Mouse (Mus musculus): ENCODE results near the gene Kri1.
"Not testable (repeated sequence)": the region's sequence is repeated elsewhere in the genome, so short reads cannot be mapped to it uniquely, and the experiment has no call there.

The Kri1 gene

DNA sequence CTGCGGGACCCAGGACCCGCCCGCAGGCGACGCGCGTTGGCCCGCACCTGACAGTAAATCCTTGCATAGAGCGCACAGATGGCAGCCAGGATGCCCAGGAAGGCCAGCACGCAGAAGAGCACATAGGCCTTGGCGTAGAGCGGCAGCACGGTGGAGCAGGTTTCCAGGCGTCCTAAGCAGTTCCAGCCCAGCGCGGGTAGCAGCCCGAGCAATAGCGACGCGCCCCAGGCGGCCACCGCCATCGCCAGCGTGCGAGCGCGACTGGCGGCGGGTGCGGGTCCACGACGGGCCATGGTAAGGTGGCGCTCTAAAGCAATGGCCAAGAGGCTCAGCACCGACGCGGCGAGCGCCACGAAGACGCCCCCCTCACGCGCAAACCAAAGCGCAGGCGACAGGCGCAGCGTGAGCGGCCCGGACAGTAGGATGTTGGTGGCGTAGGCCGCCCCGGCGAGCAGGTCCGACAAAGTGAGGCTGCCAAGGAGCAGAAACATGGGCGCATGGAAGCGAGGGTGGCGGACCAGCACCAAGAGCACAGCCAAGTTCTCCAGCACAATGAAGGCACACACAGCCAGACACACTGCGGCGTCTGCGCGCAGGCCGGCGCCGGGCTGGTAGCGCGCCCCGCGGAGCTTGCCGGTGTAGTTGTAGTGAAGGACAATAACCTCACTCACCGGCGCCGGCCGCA lies 43.2 kb downstream of the Kri1 start:
- DNase-seq (ENCODE audit: low read depth, low spot score), result peak; percentile 63

DNA sequence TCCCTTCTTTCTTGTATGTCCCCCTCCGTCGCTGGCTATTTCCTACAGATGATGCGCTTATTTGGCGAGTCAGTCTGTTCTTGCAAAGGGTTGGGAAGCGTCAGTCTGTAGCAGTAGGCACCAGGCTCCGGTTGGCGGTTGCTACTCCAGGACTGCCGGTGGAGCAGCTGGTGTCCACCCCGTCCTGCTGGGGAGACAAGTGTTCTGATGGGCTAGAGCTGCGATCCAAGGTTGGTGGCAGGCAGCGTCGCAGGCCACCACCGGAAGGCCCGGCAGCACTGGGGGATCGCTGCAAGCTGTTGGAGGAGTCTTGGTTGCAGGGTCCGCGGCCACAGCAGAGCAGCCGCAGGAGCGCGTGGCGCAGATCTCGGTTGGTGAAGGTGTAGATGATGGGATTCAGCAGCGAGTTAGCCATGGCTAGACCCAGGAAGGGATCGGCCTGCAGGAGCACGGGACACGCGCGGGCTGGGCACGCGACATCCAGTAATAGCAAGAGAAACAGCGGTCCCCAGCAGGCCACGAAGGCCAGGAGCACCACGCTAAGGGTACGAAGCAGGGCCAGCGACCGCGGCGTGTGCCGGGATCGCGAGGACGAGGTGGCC lies 43.8 kb downstream of the Kri1 start:
- DNase-seq (ENCODE audit: low read depth, low spot score), result no peak

DNA sequence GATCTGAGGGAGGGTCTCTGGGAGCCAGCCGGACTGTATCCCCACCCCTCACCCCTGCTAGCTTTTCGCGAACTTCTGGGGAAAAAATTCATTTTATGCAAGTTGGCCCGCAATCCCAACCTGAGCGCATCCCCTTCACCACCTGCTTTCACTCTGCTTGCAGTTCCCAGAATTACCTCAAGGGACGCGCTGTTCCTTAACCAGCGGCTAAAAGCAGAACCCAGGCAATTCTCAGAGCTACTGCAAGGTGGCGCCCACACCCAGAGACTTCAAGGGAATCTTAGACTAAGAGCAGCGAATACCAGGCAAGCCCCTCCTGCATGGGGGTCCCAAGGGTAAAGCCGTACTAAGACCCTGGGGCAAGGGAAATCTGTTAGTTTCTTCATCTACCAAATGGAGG lies 46.4 kb downstream of the Kri1 start:
- peak; percentile 96 for DNase-seq (ENCODE audit: low read depth, low spot score)

DNA sequence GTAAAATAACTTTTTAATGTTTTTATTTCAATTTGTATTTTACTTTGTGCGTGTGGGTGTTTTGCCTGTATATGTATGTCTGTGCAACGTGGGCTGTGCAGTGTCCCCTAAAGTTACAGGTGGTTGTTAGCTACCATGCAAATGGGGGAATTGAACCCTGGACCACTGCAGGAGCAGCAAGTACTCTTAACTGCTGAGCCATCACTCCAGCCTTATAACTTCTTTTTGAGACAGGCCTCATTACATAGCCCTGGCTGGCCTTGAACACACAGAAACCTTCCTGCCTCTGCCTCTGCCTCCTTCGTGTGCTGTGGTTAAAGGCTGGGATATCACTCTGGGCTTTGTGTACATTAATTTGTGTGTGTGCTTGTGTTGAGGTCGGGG lies 48.3 kb downstream of the Kri1 start:
- peak; percentile 48 for DNase-seq (ENCODE audit: low read depth, low spot score)

DNA sequence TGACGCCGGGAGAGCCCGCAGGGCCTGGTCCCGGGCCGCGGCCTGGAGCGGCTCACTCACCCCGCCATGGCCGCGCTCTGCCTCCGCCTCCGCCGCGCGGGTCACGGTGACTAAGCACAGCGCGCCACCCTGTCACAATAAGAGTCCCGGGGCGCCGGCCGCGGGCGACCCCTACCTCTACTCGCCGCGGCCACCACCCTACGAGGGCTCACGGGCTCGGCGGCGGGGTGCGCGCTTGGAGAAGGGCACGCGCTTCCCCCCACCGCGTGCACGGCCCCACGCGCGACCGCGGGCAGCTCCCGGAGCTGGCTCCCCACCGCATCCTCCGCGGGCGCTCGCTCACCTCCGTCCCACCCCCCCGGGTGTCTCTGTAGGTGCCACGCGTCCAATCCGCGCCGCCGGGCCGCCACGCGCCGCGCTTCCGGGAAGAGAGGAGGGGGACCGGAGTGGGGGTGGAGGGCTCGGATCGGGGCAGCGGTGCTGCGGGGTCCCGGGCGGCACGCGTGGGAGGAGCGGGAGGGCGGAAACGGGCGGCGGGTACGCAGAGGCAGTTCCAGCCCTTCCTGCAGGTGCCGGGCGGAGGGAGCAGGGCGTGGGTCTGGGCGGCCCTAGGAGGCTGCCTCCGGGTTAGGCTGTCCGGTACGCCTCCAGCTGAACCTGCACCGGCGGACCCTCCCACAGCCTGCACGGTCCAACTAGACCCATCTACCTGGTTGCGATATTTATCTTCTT lies 48.9 kb downstream of the Kri1 start, which contains the start of gene Keap1:
TSS of gene Keap1 (minus strand) at position 629 of the 732 bp plus-strand sequence.
- DNase-seq (ENCODE audit: low read depth, low spot score), result peak; percentile 75

DNA sequence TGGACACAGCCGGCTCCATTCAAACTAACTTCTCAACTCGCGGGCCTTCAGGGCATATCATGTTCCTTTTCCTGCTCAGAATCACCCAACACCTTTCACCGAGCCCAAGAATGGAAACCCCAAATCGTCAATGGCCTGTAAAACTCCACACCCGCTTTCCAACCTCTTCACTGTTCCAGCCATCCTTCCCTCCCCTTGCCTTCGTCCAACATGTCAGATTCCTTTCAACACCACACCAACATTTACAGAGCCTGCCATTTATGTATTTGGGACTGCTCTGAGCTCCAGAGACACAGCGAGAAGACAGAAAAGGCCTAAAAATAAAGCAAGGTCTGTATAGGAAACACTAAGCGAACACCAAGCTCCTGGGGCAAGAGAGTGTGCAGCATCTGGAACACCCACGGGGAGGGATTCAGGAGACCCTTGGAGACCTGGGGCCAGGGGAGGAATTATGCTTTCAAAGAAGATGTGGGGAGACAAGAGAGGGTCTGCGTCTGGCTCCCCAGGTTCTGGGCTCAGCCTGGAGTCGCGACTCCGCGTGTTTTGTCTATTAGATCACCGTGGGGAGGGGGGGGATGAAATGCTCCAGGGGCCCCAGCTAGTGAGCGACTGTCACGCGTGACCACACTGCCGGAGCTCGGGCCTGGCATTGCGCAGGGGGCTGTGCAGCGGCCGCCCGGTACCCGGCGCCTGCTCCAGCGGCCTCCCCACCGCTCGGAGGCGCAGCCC lies 49.6 kb downstream of the Kri1 start:
- peak; percentile 46 for DNase-seq (ENCODE audit: low read depth, low spot score)

DNA sequence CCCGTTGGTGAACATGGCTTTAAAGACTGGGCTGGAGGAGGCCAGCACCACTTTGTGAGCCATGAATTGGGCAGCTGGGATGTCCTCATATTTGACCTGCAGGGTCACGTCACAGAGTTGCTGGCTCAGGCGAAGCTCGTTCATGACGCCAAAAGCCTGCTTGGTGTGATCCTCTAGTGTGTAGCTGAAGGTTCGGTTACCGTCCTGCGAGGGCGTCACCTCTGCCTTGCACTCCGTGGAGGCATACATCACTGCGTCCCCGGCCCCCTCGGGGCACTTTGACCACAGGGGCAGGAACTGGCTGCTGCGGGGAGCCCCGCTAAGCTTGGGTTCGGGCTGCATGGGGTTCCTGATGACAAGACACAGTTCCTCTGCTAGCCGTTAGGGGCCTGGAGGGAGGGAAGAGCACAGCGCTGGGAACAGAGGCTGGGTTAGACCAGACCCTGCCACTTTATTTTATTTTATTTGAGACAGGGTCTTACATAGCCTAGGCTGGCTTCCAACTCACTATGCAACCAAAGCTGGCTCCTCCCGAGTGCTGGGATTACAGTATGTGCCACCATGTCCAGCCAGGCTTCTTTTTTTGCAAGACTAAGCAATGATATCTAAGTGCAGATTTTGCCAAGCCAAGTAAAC lies 50.3 kb downstream of the Kri1 start:
- peak; percentile 87 for DNase-seq (ENCODE audit: low read depth, low spot score)

DNA sequence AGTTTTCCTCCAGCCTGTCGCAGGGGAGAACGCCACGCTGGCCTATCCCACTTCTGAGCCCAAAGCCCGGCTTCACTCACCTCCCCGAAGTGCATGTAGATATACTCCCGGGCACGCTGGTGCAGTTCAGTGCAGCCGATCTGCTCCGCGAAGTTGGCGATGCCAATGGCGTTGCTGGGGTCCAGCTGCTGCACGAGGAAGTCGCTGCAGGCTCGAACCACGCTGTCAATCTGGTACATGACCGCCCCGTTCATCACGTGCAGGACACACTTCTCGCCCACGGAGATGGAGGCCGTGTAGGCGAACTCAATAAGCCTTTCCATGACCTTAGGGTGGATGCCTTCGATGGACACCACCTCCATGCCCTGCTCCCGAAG lies 50.8 kb downstream of the Kri1 start:
- no peak for DNase-seq (ENCODE audit: low read depth, low spot score)

DNA sequence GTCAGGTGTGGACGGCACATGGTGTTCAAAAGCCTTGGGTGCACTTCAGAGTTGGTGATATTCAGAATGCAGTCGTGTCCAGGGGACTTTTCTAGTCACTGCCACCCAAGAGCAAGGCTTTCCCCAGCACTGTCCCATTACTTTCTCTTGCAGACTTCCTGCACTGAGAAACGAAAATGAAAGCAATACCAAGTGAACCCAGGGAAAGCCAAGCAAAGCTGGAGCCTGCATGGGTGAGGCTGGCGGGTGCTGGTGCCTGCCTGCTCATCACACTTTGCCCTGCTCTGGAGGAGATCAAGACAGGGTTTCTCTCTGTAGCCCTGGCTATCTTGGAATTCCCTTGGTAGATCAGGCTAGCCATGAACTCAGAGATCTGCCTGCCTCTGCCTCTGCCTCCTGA lies 52.4 kb downstream of the Kri1 start:
- no peak for DNase-seq (ENCODE audit: low read depth, low spot score)

DNA sequence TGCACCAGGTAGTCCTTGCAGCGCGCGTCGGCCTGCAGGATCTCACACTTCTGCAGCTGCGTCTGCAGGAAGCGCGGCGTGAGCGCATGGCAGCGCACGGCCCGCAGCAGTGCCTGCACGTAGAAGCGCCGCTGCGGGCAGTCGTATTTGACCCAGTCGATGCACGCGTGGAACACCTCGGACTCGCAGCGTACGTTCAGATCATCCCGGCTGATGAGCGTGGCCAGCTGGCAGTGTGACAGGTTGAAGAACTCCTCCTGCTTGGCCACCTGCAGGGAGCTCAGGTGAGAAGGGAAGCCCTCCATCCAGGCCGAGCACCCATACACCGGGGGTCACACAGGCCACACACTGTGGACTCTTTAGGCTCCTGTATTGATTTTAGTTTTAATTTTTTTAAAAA lies 54.0 kb downstream of the Kri1 start:
- no peak for DNase-seq (ENCODE audit: low read depth, low spot score)

DNA sequence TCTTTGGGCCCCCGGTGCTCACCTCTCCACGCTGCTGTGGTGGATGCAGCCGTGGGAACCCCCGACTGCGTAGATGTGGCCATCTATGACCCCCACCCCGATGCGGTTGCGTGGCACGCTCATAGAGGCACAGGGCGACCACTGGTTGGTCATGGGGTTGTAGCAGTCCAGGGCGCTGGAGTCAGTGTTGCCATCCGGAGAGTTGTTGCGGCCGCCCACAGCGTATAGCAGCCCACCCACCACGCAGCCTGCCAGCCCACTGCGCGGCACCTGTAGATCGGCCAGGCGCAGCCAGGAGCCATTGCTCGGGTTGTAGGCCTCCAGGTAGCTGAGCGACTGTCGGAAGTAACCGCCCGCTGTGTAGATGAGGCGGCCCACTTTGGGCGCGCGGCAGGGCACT lies 54.4 kb downstream of the Kri1 start:
- peak; percentile 27 for DNase-seq (ENCODE audit: low read depth, low spot score)

DNA sequence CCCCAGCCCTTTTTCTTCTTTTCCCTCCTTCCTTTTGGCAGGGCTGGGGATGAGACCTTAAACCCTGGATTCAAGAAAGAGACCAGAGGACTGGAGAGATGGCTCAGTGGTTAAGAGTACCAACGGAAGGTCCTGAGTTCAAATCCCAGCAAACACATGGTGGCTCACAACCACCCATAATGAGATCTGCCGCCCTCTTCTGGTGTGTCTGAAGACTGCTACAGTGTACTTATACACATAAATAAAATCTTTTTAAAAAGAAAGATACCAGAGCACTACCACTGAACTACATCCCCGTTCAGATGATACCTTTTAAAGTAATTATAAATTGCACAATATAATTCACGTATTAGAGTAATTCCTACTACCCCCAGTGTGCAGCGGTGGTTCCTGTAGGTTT lies 54.9 kb downstream of the Kri1 start:
- no peak for DNase-seq (ENCODE audit: low read depth, low spot score)

DNA sequence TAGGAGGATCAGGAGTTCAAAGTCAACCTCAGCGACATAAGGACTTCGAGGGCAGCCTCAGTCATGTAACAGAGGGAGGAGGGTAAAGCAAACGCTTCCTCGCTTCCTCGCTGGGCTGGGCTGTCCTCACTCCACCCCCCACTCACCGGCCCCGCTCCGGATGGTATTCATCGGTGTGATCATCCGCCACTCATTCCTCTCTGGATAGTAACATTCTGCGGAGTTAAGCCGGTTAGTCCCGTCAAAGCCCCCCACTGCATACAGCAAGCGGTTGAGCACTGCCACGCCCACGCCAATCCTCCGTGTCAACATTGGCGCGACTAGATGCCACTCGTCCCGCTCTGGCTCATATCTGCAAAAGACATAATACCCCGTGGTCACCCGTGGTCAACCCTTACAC lies 56.2 kb downstream of the Kri1 start:
- no peak for DNase-seq (ENCODE audit: low read depth, low spot score)

DNA sequence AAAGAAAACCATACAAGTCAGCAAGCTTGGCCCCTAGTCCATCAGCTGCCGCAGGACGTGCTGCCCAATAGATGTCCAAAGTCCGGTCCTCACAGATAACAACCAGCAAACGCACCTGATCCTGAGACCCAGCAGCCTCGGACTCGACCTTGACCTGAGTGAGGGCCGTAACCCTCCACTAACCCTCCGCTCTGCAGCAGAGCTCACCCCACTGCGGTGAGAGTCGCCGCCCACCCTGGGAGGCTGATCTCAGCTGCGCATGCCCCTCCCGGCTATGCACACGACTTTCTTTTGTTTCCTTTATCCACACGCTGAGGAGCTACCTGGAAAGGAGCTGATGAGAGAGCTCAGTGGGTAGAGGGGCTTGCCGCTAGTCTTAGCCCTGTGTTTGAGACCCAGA lies 60.4 kb downstream of the Kri1 start:
- DNase-seq (ENCODE audit: low read depth, low spot score), result peak; percentile 84

DNA sequence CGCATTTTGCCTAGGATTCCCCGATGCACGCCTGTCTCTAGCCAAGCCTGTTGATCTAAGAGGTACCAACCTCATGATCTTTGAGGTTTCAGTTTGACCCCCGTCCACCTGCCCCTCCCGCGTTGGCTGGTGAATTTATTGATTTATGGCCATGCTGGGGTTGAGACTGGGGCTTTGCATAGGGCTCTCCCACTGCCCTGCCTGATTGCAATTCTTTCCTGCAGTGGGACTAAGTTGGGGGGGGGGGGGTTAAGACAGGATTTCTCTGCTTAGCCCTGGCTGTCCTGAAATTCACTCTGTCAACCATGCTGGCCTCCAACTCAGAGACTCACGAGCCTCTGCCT lies 62.4 kb downstream of the Kri1 start:
- no peak for DNase-seq (ENCODE audit: low read depth, low spot score)

DNA sequence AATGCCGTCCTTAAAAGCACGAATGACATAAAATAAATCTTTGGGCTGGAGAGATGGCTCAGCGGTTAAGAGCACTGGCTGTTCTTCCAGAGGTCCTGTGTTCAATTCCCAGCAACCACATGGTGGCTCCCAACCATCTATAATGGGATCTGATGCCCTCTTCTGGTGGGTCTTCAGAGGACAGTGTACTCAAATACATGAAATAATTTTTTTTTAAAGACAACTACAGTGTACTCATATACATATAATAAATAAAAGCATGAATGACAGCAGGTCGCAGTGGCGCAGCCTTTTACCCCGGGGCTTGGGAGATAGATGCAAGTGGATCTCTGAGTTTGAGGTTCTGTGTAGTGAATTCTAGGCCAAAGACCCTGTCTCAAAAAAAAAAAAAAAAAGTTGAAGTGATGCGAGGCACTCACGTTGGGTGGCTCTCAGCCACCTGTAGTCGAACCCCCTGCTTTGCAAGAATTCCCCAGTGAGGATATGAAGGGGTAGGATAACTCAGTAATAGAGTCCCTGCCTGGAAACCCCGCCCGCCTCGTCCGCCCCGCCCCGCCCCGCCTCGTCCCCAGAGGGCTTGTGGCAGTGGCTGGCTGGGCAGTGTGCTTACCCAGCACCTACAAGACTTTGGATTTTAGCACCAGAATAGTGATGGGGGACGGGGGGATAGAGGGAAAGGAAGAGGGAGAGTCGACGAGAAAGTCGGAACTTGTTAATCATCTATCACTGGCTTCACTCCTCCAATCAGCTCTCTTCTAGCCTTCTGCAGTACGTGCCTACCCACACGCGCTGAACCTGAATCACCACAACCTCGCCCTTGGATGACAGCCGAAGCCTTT lies 63.0 kb downstream of the Kri1 start:
- DNase-seq (ENCODE audit: low read depth, low spot score), result peak; percentile 54

DNA sequence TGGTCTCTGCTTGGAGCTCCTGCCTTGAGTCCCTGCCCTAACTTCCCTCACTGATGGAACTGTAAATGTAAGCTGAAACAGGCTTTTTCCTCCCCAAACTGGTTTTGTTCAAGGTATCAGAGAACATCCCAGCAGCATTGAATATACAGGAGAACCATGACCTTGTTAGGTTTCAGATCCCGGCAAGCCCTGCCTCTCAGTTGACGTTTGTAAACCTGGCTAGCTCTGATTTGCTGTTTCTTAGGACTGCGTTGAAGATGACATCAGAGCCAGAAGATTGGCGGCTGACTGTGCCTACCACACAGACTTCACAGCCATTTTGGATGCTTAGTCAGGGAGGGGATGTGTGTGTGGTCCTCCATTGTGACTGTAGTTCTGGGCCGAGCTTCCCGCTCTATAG lies 63.9 kb downstream of the Kri1 start:
- DNase-seq (ENCODE audit: low read depth, low spot score), result peak; percentile 91

DNA sequence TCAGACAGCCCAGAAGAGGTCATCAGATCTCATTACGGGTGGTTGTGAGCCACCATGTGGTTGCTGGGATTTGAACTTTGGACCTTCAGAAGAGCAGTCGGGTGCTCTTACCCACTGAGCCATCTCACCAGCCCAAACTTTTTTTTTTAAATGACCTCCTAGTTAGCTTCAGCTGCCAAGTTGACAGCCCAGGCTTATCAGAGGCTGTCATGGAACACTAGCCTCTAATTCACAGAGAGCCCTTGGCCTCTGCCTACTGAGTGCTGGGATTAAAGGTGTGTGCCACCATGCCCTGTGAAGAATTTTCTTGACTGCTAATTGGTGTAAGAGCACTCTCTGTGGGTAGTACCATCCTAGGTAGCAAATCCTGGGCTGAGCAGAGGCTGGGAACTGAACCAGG lies 64.3 kb downstream of the Kri1 start:
- not testable (repeated sequence) for DNase-seq (ENCODE audit: low read depth, low spot score)
